Mouse (Mus musculus): ENCODE results near the gene Rps15a.
A peak's percentile ranks its signal among the peaks of the same experiment; 100 is the strongest.

Rps15a gene

GRCm38 (mm10) chr7:118115877-118116568, at the start of gene Rps15a:
Rps15a (minus strand) TSS chr7:118116188.
- peak; percentile 94 for DNase-seq (ENCODE audit: low spot score)

- DNase-seq (ENCODE audit: low spot score) = no peak
Observed at GRCm38 (mm10) chr7:118163006-118163405, 47.0 kb upstream of the Rps15a start.

DNA sequence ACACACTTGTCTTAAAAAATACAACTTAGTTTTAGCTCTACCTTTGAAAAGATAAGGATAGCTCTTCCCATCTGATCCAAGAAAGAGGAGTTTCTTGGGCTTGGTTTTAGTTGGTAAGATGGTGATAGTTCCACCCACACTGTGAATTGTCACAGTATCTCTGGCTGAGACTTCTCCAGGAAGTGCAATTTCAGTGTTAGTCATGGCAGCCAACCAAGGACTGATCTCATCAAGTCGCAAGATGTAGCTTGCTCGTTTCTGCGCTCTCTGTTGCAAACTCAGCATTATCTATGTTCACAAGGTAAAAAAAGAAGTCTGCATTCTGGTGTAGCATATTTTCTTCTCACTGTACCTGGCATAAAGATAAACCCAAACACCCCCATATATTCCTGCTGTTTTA, 44.1 kb upstream of the Rps15a start:
- no peak for DNase-seq (ENCODE audit: low spot score)

GRCm38 (mm10) chr7:118156461-118156860, 40.5 kb upstream of the Rps15a start:
- DNase-seq (ENCODE audit: low spot score) = no peak

DNA sequence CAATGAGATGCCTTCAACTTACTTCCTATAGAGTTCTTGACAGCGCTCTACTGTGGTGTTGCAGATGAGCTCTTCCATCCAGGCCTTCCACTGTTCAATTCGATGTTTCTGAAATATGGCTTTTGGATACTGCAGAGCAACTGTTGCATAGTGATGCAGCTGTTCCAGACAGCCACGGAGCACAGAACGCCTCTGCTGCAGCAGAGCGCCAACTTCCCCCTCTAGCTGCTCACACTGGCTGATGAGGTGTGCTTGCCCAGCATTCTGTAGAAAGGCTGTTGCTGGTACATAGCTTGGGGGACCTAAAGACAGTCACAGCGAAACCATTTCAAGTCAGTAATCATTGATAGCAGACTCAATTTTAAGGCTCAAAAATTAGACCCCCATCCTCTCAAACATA, 38.2 kb upstream of the Rps15a start:
- DNase-seq (ENCODE audit: low spot score) = no peak

GRCm38 (mm10) chr7:118143602-118144001, 27.6 kb upstream of the Rps15a start:
- no peak for DNase-seq (ENCODE audit: low spot score)

DNA sequence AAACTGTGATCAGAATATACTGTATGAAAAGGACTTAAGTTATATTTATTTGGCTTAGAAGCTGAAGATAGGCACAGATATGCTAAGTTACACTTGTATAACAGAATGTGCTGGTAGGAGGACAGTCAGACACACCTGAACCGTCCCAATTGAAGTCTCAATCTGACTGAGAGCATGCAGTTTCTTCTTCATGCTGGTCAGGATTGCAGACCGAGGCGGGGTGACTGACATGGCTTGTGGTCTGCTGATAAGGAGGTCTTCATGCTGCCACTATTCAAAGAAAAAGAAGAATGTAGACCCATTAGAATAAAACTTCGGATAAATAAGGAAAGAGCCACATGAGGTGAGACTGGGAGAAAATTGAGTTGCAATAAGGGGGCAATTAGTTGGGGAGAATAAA, 27.1 kb upstream of the Rps15a start:
- DNase-seq (ENCODE audit: low spot score) = no peak

DNA sequence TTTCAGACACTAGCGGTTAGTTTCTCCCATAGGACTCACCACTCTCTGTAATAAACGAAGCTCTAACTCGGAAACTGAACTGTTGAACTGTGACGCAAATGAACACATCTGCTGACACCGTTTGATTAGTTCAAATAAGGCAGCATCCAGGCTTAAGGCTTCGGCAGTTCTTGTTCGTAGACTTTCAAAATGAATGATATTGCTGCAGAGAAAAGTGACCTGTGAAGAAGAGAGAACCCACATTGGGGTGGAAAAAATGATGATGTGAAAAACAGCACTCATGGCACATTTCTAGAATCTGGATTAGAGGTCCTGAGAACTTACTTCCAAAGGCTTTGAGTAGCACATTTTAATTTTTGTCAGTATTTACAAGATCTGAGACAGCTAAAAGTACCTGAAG, 25.3 kb upstream of the Rps15a start:
- no peak for DNase-seq (ENCODE audit: low spot score)

- DNase-seq (ENCODE audit: low spot score) = no peak
Observed at GRCm38 (mm10) chr7:118135128-118135527, 19.1 kb upstream of the Rps15a start.

DNA sequence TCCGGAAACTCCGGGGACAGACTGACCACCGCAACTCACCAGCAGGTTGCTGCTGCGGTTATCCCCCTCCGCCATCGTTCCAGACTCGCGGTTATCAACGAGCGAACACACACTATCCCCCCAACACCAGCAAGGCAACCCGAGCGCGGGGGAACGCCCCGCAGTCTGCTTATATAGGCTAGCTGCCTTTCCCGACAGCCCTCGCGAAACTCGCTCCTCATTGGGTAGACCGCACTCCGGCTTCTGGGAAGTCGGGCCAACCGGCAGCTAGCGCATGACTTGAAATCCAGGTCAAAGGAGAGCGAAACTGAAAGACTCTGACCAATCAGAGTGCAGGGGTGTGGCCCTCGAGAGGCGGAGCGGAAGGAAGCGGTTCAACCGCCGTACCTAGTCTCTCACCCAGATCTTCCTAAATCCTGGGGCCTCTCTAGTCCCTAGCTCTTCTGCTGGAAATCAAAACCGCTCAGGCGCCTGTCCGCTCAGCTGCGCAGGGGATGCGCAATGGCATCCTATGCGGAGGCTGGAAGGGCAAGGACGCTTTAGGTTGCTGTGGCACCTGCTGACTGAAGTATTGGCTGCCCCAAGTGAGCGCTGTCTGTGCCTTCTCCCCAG, 13.5 kb upstream of the Rps15a start, which contains the start of gene Arl6ip1:
Gene Arl6ip1, minus strand, starts transcription at position 233 of the 612 bp plus-strand sequence.
- peak; percentile 83 for DNase-seq (ENCODE audit: low spot score)

- DNase-seq (ENCODE audit: low spot score) = peak; percentile 23
Observed at GRCm38 (mm10) chr7:118128925-118129429, 13.0 kb upstream of the Rps15a start.

GRCm38 (mm10) chr7:118126219-118126875, 10.4 kb upstream of the Rps15a start:
- DNase-seq (ENCODE audit: low spot score) = no peak

GRCm38 (mm10) chr7:118125736-118126135, 9.7 kb upstream of the Rps15a start:
- no peak for DNase-seq (ENCODE audit: low spot score)

GRCm38 (mm10) chr7:118123512-118124411, 7.8 kb upstream of the Rps15a start:
- no peak for DNase-seq (ENCODE audit: low spot score)

DNA sequence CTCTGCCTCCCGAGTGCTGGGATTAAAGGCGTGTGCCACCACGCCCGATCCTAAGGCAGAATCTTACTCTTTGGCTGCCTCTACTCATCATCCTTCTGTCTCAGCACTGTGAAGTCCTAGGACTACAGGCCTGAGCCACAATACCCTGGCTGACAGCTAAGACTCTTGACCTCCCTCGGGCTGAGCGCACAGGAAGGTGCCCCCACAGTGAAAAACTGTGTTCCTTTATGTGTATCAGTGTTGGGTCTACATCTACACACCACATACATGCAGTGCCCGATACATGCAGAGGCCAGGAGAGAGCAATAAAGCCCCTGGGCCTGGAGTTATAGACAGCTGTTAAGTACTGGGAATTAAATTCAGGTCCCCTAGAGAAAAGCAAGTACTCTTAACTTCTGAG, 6.2 kb upstream of the Rps15a start:
- no peak for DNase-seq (ENCODE audit: low spot score)

GRCm38 (mm10) chr7:118120654-118121053, 4.7 kb upstream of the Rps15a start:
- no peak for DNase-seq (ENCODE audit: low spot score)

DNA sequence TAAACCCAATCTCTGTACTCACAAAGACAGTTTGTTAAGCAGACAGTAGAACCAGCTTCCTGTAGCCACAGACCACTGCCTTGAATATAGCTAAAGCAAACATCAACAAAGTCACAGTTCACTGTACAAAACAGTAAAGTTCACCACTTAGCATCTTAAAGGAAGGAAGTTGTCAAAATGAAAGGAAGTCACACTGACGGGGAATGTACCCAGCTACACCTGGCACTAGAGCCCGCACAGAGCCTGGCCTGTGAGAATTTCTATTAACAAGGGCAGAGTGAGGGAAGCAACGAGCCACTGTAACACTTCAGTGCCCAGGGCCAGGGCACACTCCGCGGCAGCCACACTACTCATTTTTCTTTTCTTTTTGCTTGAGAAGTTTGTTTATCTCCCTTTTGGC, 4.0 kb upstream of the Rps15a start:
- no peak for DNase-seq (ENCODE audit: low spot score)

GRCm38 (mm10) chr7:118119142-118119541, 3.2 kb upstream of the Rps15a start:
- peak; percentile 31 for DNase-seq (ENCODE audit: low spot score)

GRCm38 (mm10) chr7:118118426-118118825, 2.4 kb upstream of the Rps15a start:
- DNase-seq (ENCODE audit: low spot score) = no peak

GRCm38 (mm10) chr7:118117539-118118210, 1.7 kb upstream of the Rps15a start:
- no peak for DNase-seq (ENCODE audit: low spot score)

GRCm38 (mm10) chr7:118116787-118117538, 975 bp upstream of the Rps15a start:
- DNase-seq (ENCODE audit: low spot score) = no peak

All from adipocyte (in vitro differentiated cells).